ENCODE assay signal across 10 mouse cellular contexts in the genomic region with DNA sequence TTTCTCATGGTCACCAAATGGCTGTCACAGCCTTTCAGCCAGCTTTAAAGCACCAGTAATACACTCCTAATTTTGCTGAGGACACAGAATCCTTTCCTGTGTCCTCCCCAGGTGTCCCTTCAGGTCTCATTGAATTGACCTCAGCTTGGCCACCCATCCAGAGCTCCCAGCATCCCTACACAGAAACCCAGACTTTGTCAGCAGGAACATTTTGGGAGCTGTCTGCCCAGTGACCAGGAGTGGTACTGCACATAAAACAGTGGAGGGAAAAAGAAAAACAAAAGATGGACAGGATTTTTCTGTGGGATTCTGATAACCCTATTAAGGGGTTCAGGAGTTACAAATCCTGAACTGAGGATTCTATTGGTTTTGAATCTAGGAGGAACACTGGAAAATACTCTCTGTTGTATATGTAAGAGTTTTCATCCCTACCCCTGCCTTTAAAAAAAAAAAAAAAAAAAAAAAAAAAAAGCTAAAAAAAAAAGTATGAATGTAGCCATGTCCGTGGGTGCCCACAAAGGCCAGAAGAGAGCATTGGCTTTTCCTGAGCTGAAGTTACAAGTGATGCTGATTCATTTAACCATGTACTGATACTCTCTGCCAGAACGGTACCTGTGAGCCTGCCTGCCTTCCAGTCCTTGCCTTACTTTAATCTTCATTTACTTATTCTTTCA. TPM values are rescaled to one million over a fixed set of nuclear protein-coding genes. Genes with fewer than 3 reads are reported as not detected.
DNase-seq lines count a peak whose midpoint lies in the region; ATAC-seq lines count a peak whose summit lies in the region.
"Had no signal": no experiment of that assay in that cellular context is flagged by ENCODE, and none has a peak within 500 bp of the region (broad histone marks: within the 10 kb centered on the region; RNA-seq: fewer than 3 reads in every experiment).

No protein-coding gene starts in this region.

- peaks cover 35% of the 10 kb centered on the region for H3K4me1 ChIP-seq in kidney, embryonic 16.5 days (ENCODE audit: insufficient read depth, low read length)
- peaks cover 15% of the 10 kb centered on the region for H3K4me1 ChIP-seq in liver, embryonic 12.5 days
- H3K4me1 ChIP-seq in forebrain, embryonic 12.5 days: 0 out of 2 replicates have a peak, but pooled peaks cover 2% of the 10 kb centered on the region

- no peaks in the 10 kb centered on the region for H3K27me3 ChIP-seq in kidney, embryonic 16.5 days (ENCODE audit: insufficient read depth, low read length)
- H3K27me3 ChIP-seq in liver, embryonic 12.5 days (replicated peaks): no peaks in the 10 kb centered on the region
- H3K27me3 ChIP-seq in forebrain, embryonic 12.5 days: no peaks in the 10 kb centered on the region

- peak overlapping the region; percentile 44 for H3K27ac ChIP-seq in kidney, embryonic 16.5 days (ENCODE audit: low read length)
- no peak overlapping the region for H3K27ac ChIP-seq in liver, embryonic 12.5 days
- no peak overlapping the region for H3K27ac ChIP-seq in forebrain, embryonic 12.5 days
- H3K27ac ChIP-seq: macrophage had no signal

- H3K9ac ChIP-seq in kidney, embryonic 16.5 days (replicated peaks; ENCODE audit: low read length): no peak overlapping the region
- H3K9ac ChIP-seq in liver, embryonic 12.5 days: no peak overlapping the region
- H3K9ac ChIP-seq in forebrain, embryonic 12.5 days: no peak overlapping the region

- 0 out of 2 replicates have a peak overlapping the region, but pooled peaks have one; percentile 15 for H3K4me2 ChIP-seq in kidney, embryonic 16.5 days (replicated peaks; ENCODE audit: low read depth, low read length)
- H3K4me2 ChIP-seq in liver, embryonic 12.5 days: peak overlapping the region; percentile 37
- no peak overlapping the region for H3K4me2 ChIP-seq in forebrain, embryonic 12.5 days

- ATAC-seq in kidney, embryonic 16.5 days (ENCODE audit: low FRiP score, low TSS enrichment): 0 out of 2 replicates have a peak, but pooled peaks have one; percentile 3
- 0 out of 2 replicates have a peak, but pooled peaks have one; percentile 5 for ATAC-seq in liver, embryonic 12.5 days
- ATAC-seq in cerebellum, adult (ENCODE audit: insufficient number of reproducible peaks, low FRiP score, low TSS enrichment): no peak
- no peak for ATAC-seq in forebrain, embryonic 12.5 days (ENCODE audit: low FRiP score)

- DNase-seq in embryo, embryonic 10 days (ENCODE audit: low spot score): peak; percentile 14
- no peak for DNase-seq in embryo, embryonic 9.5 days (ENCODE audit: extremely low spot score)
- DNase-seq in kidney, postnatal 36 days: no peak
- peak; percentile 17 for DNase-seq in ES-CJ7 (ENCODE audit: low read depth, low spot score)
- DNase-seq: cerebellum, postnatal 36 days had no signal

- H3K36me3 ChIP-seq in kidney, embryonic 16.5 days (ENCODE audit: insufficient read depth, low read length): no peaks in the 10 kb centered on the region
- H3K36me3 ChIP-seq in liver, embryonic 12.5 days: no peaks in the 10 kb centered on the region
- no peaks in the 10 kb centered on the region for H3K36me3 ChIP-seq in forebrain, embryonic 12.5 days (replicated peaks)

- H3K9me3 ChIP-seq in kidney, embryonic 16.5 days (ENCODE audit: low read length): no peaks in the 10 kb centered on the region
- no peaks in the 10 kb centered on the region for H3K9me3 ChIP-seq in liver, embryonic 12.5 days (replicated peaks)
- H3K9me3 ChIP-seq in forebrain, embryonic 12.5 days: no peaks in the 10 kb centered on the region

- 46% methylated on average over 2 of the region's 2 CpGs for WGBS in kidney, embryonic 16.5 days
- WGBS in liver, embryonic 12.5 days (ENCODE audit: insufficient replicate concordance): 27% methylated on average over 2 of the region's 2 CpGs
- 89% methylated on average over 2 of the region's 2 CpGs for WGBS in forebrain, embryonic 12.5 days

- H3K4me3 ChIP-seq in kidney, embryonic 16.5 days (ENCODE audit: low read length): no peak overlapping the region
- H3K4me3 ChIP-seq in liver, embryonic 12.5 days: no peak overlapping the region
- H3K4me3 ChIP-seq in forebrain, embryonic 12.5 days (replicated peaks): no peak overlapping the region

RNA-seq across cellular contexts. Expression of a gene that starts 32.9 kb away (rescaled TPM):
- polyA plus RNA-seq in kidney, embryonic 16.5 days (2015; fragmentation: Nextera tagmentation; extraction: Ambion mirVana): 111 and 119 TPM in 2 replicates
- 30.9 and 35.0 TPM in 2 replicates for polyA plus RNA-seq in liver, embryonic 12.5 days (2016; fragmentation: Nextera tagmentation; extraction: Ambion mirVana)
- polyA plus RNA-seq in forebrain, embryonic 12.5 days (2016; fragmentation: Nextera tagmentation; extraction: Ambion mirVana): 31.8 and 34.4 TPM in 2 replicates

Comparison
In these comparisons a context has a peak if more than half of its experiments do, and no peak if none do; other contexts are left out.
1. DNase-seq: peak in embryo, embryonic 10 days (single experiment) and ES-CJ7 (single experiment); none in embryo, embryonic 9.5 days (single experiment) and kidney, postnatal 36 days (0 of 2).
2. ATAC-seq: peak in kidney, embryonic 16.5 days (single experiment) and liver, embryonic 12.5 days (single experiment); none in cerebellum, adult (single experiment) and forebrain, embryonic 12.5 days (single experiment).